Mouse (Mus musculus) thymus, adult 2 months (tissue): ENCODE measurements around the gene 2010300C02Rik.
"Not testable (repeated sequence)": the region's sequence is repeated elsewhere in the genome, so short reads cannot be mapped to it uniquely, and the experiment has no call there.

Source experiments
- CTCF ChIP-seq: fragments of 200-500 bp; IDR thresholded peaks from 2 replicates; pipeline ENCODE4 v1.5.1; 2012; ENCODE audit warnings: mild to moderate bottlenecking, control low read depth, low read length, moderate library complexity, borderline replicate concordance; ENCODE audit not compliant: control insufficient read depth, poor library complexity, insufficient read depth; ENCODE audit errors: extremely low read depth
- POLR2A ChIP-seq: fragments of 200-500 bp; IDR thresholded peaks from 2 replicates; pipeline ENCODE4 v1.6.1; 2012; ENCODE audit warnings: mild to moderate bottlenecking, low read length, control low read depth, moderate library complexity; ENCODE audit not compliant: control insufficient read depth, poor library complexity, insufficient read depth; ENCODE audit errors: extremely low read depth

GRCm38 (mm10) chr1:37712357-37712737 lies 7.5 kb downstream of the 2010300C02Rik start:
- TF ChIP-seq CTCF, POLR2A: not testable (repeated sequence)
